Mouse (Mus musculus) intestine, embryonic 15.5 days (tissue): Measurements from ENCODE around the gene Arrdc2. TPM values are rescaled to one million over a fixed set of nuclear protein-coding genes. Genes with fewer than 3 reads are reported as not detected.
"Not testable (repeated sequence)": the region's sequence is repeated elsewhere in the genome, so short reads cannot be mapped to it uniquely, and the experiment has no call there.

Experiments
- ATAC-seq: fragments of 200-750 bp; cut with Nextera tagmentation; 2 replicates; pipeline ENCODE4 v1.8.0; 2017; ENCODE audit warnings: moderate TSS enrichment, moderate library complexity
- H3K27ac ChIP-seq: fragments of 300-500 bp; sonication (generic); 2 replicates; pipeline ENCODE4 v1.5.1; 2015; ENCODE audit warnings: mild to moderate bottlenecking, inconsistent platforms
- H3K27me3 ChIP-seq: fragments of 300-500 bp; sonication (generic); replicated peaks from 2 replicates; pipeline ENCODE4 v1.6.1; 2015; ENCODE audit warnings: inconsistent platforms
- H3K36me3 ChIP-seq: fragments of 300-500 bp; sonication (generic); 2 replicates; pipeline ENCODE4 v1.6.1; 2015; ENCODE audit warnings: inconsistent platforms
- H3K4me1 ChIP-seq: fragments of 300-500 bp; sonication (generic); replicated peaks from 2 replicates; pipeline ENCODE4 v1.6.1; 2015; ENCODE audit warnings: inconsistent platforms
- H3K4me2 ChIP-seq: fragments of 300-500 bp; sonication (generic); replicated peaks from 2 replicates; pipeline ENCODE4 v1.6.1; 2015; ENCODE audit warnings: mild to moderate bottlenecking, inconsistent platforms
- H3K4me3 ChIP-seq: fragments of 300-500 bp; sonication (generic); replicated peaks from 2 replicates; pipeline ENCODE4 v1.5.1; 2015; ENCODE audit warnings: inconsistent platforms
- H3K9ac ChIP-seq: fragments of 300-500 bp; sonication (generic); 2 replicates; pipeline ENCODE4 v1.6.1; 2015; ENCODE audit warnings: inconsistent platforms
- H3K9me3 ChIP-seq: fragments of 300-500 bp; sonication (generic); 2 replicates; pipeline ENCODE4 v1.6.1; 2016; ENCODE audit warnings: inconsistent platforms
- WGBS: fragments of 180-500 bp; shearing (Covaris S2); methylation state at CpG from one replicate; pipeline ENCODE4 v1.1.7; 2015; 5-methylcytosine and 5-hydroxymethylcytosine counted together
- polyA plus RNA-seq: library from polyadenylated mRNA; unstranded; fragments of >200 nt; fragmentation: Nextera tagmentation; extraction: Ambion mirVana; gene quantifications from 2 replicates; pipeline ENCODE4 v1.2.1, GENCODE M21; 2015

The Arrdc2 gene
- polyA plus RNA-seq, 1 experiment from 2014 or later, result 7.5 TPM

DNA sequence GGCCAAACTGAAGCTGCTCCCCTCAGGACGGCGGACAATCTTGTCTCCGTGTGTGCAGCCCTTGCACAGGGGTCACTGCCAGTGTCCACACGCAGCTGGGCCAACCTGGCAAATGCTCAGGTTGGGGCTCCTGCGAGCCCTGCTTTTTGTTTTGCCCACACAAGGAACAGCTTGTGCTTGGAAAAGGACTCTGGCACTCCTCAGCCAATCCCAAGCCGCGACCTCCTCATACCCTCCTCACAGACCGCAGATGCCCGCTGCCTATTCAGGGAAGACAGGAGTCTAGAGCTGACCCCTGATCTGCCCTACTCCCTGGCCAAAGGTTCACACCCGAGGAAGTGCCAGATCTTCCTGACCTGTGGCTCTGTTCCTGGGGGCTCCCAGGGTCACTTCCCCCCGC, 7.1 kb downstream of the Arrdc2 start:
- no peak for ATAC-seq
- Histone ChIP-seq H3K36me3 (peaks cover 2% of the 10 kb centered on the region), H3K27me3 (no peaks in the 10 kb centered on the region), H3K9ac (no peak overlapping the region), H3K9me3 (no peaks in the 10 kb centered on the region), H3K4me3 (no peak overlapping the region), H3K27ac (no peak overlapping the region), H3K4me1 (peaks cover 7% of the 10 kb centered on the region; the same call in 1 of the 2 replicates), H3K4me2 (no peak overlapping the region)
- WGBS, result 71% methylated on average over 11 of the region's 11 CpGs

DNA sequence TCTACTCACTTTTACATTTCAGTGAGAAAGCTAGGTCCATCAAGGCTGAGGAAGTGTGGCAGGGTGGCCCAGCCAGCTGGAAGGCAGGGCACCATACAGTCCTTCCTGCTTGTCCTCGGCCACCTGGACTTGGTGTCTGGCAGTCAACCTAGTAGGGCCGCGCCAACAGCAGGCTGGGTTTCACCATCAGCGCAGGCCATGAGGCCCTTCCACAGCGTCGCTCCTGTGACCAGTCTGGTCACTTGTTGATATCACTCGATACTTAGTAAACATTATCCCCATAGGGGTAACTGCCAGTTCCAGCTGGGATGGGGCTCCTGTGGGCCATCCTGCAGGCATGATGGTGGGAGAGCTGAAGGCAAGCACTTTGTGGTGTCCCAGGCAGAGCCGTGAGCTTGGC, 8.0 kb downstream of the Arrdc2 start:
- H3K27me3 ChIP-seq, result no peaks in the 10 kb centered on the region
- 81% methylated on average over 8 of the region's 8 CpGs for WGBS
- 0 out of 2 replicates have a peak, but pooled peaks cover 2% of the 10 kb centered on the region for H3K9me3 ChIP-seq
- peaks cover 7% of the 10 kb centered on the region; the same call in 1 of the 2 replicates for H3K4me1 ChIP-seq
- peaks cover 2% of the 10 kb centered on the region; the same call in 1 of the 2 replicates for H3K36me3 ChIP-seq
- H3K27ac ChIP-seq, result no peak overlapping the region
- H3K9ac ChIP-seq, result no peak overlapping the region
- no peak overlapping the region for H3K4me3 ChIP-seq
- H3K4me2 ChIP-seq, result no peak overlapping the region
- no peak for ATAC-seq

GRCm38 (mm10) chr8:70827796-70828195, 11.7 kb downstream of the Arrdc2 start:
- H3K36me3 ChIP-seq, result no peaks in the 10 kb centered on the region
- H3K9ac ChIP-seq, result no peak overlapping the region
- no peak for ATAC-seq
- H3K27me3 ChIP-seq, result no peaks in the 10 kb centered on the region
- no peak overlapping the region for H3K27ac ChIP-seq
- no peaks in the 10 kb centered on the region for H3K4me1 ChIP-seq
- H3K4me2 ChIP-seq, result no peak overlapping the region
- no peak overlapping the region for H3K4me3 ChIP-seq
- H3K9me3 ChIP-seq, result 0 out of 2 replicates have a peak, but pooled peaks cover 2% of the 10 kb centered on the region
- 80% methylated on average over 1 of the region's 1 CpGs for WGBS

- no peak overlapping the region for H3K4me2 ChIP-seq
- no peaks in the 10 kb centered on the region for H3K36me3 ChIP-seq
- no peak overlapping the region for H3K4me3 ChIP-seq
- no peaks in the 10 kb centered on the region for H3K27me3 ChIP-seq
- 0 out of 2 replicates have a peak, but pooled peaks cover under 1% of the 10 kb centered on the region for H3K4me1 ChIP-seq
- ATAC-seq, result no peak
- no peak overlapping the region for H3K9ac ChIP-seq
- no peak overlapping the region for H3K27ac ChIP-seq
- H3K9me3 ChIP-seq, result 0 out of 2 replicates have a peak, but pooled peaks cover 2% of the 10 kb centered on the region
- WGBS, result 95% methylated on average over 2 of the region's 2 CpGs
These were observed 12.5 kb downstream of the Arrdc2 start for GRCm38 (mm10) chr8:70827010-70827409.

- H3K36me3 ChIP-seq, result no peaks in the 10 kb centered on the region
- H3K4me3 ChIP-seq, result no peak overlapping the region
- no peak overlapping the region for H3K27ac ChIP-seq
- H3K4me1 ChIP-seq, result 0 out of 2 replicates have a peak, but pooled peaks cover 5% of the 10 kb centered on the region
- 82% methylated on average over 8 of the region's 8 CpGs for WGBS
- no peak overlapping the region for H3K9ac ChIP-seq
- ATAC-seq, result no peak
- no peaks in the 10 kb centered on the region for H3K27me3 ChIP-seq
- 0 out of 2 replicates have a peak, but pooled peaks cover 2% of the 10 kb centered on the region for H3K9me3 ChIP-seq
- H3K4me2 ChIP-seq, result no peak overlapping the region
These were observed 13.7 kb downstream of the Arrdc2 start for GRCm38 (mm10) chr8:70825816-70826215.

GRCm38 (mm10) chr8:70823802-70824201, 15.7 kb downstream of the Arrdc2 start:
- Histone ChIP-seq H3K9me3 (0 out of 2 replicates have a peak, but pooled peaks cover 2% of the 10 kb centered on the region), H3K27ac (no peak overlapping the region), H3K9ac (no peak overlapping the region), H3K4me2 (no peak overlapping the region), H3K36me3 (no peaks in the 10 kb centered on the region), H3K4me1 (peaks cover 9% of the 10 kb centered on the region; the same call in 1 of the 2 replicates), H3K27me3 (no peaks in the 10 kb centered on the region; the same call in 1 of the 2 replicates), H3K4me3 (no peak overlapping the region)
- ATAC-seq, result no peak
- WGBS, result 89% methylated on average over 7 of the region's 7 CpGs

DNA sequence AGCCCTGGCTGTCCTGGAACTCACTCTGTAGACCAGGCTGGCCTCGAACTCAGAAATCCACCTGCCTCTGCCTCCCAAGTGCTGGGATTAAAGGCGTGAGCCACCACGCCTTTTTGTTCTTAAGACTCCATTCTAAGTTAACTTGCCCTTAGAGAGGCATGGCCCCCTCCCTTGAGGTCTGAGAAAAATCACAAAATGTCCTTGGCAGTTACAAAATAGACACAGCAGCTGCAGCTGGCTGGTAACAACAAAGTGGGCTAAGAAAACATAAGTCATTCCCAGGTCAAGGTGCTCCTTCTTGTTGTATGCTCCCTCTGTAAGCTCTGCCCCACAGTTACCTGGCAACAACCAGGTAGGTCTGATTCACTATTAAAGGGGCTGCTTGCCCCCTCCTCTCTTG, 16.9 kb downstream of the Arrdc2 start:
- WGBS, result 84% methylated on average over 3 of the region's 3 CpGs
- H3K4me1 ChIP-seq, H3K4me3 ChIP-seq, ATAC-seq, H3K9me3 ChIP-seq, H3K27ac ChIP-seq, H3K36me3 ChIP-seq, H3K9ac ChIP-seq, H3K27me3 ChIP-seq, H3K4me2 ChIP-seq: not testable (repeated sequence)

DNA sequence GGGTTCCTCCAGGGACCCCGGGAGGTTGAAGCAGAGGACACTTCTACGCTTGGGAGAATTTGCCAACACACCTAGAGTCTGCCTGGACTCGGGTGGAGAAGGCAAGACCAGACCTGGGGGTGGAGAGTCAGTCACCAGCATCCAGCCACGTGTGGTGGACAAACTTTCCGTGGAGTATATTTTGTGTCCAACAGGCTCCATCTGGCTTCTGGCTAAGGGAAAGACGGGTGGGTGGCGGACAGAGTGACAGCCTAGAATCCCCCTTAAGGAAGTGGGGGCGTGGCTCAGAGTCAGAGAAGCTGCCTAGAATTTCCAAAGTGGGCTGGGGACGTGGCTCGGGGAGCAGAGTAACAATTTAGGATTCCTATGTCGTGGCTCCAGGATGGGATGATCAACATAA, 17.5 kb downstream of the Arrdc2 start:
- Histone ChIP-seq H3K9me3 (0 out of 2 replicates have a peak, but pooled peaks cover 1% of the 10 kb centered on the region), H3K4me3 (no peak overlapping the region), H3K36me3 (no peaks in the 10 kb centered on the region), H3K4me1 (peaks cover 11% of the 10 kb centered on the region), H3K4me2 (no peak overlapping the region), H3K27me3 (peaks cover 5% of the 10 kb centered on the region), H3K9ac (peak overlapping the region; percentile 20; the same call in 1 of the 2 replicates), H3K27ac (no peak overlapping the region)
- no peak for ATAC-seq
- 43% methylated on average over 11 of the region's 11 CpGs for WGBS

DNA sequence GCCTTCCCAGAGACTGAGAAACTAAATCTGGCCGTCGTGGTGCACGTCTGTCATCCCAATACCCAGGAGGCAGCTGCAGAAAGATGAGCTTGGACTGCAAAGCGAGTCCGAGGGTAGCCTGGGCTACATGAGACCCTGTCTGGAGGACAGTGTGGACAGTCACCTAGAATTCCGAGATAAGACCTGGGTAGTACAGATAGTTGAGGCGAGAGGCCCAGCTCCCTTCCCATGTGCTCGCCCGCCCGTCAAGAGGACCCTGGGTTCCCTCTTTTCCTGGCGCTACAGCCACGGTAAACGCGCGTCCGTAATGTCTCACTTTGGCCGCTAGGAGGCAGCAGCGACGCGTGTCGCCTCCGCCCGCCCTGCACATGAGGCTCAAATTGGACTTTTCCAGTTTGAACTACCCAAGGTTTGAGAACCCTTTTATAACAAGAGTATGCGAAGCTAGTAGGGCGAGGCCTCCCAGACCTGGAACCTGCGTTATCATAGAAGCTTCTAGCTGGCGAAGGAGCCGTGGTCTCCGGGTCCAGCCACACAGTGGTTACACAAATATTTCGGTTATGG, 18.0 kb downstream of the Arrdc2 start:
- Histone ChIP-seq H3K4me2 (no peak overlapping the region), H3K9me3 (no peaks in the 10 kb centered on the region), H3K9ac (peak overlapping the region; percentile 20; the same call in 1 of the 2 replicates), H3K36me3 (no peaks in the 10 kb centered on the region), H3K4me3 (no peak overlapping the region), H3K4me1 (peaks cover 15% of the 10 kb centered on the region), H3K27me3 (peaks cover 9% of the 10 kb centered on the region), H3K27ac (no peak overlapping the region)
- 0 out of 2 replicates have a peak, but pooled peaks have one; percentile 32 for ATAC-seq
- 15% methylated on average over 30 of the region's 30 CpGs for WGBS

GRCm38 (mm10) chr8:70820101-70820935, 19.2 kb downstream of the Arrdc2 start:
- Histone ChIP-seq H3K27me3 (peaks cover 13% of the 10 kb centered on the region), H3K9me3 (no peaks in the 10 kb centered on the region), H3K4me3 (0 out of 2 replicates have a peak overlapping the region, but pooled peaks have one; percentile 10), H3K27ac (no peak overlapping the region), H3K9ac (no peak overlapping the region), H3K4me1 (peaks cover 15% of the 10 kb centered on the region), H3K4me2 (peak overlapping the region; percentile 39), H3K36me3 (no peaks in the 10 kb centered on the region)
- 7% methylated on average over 31 of the region's 31 CpGs for WGBS
- peak; percentile 77 for ATAC-seq

- no peaks in the 10 kb centered on the region for H3K9me3 ChIP-seq
- 7% methylated on average over 27 of the region's 30 CpGs for WGBS
- H3K4me3 ChIP-seq, result peak overlapping the region; percentile 18; the same call in 1 of the 2 replicates
- ATAC-seq, result peak; percentile 76
- no peaks in the 10 kb centered on the region for H3K36me3 ChIP-seq
- H3K9ac ChIP-seq, result 0 out of 2 replicates have a peak overlapping the region, but pooled peaks have one; percentile 1
- H3K4me2 ChIP-seq, result peak overlapping the region; percentile 55
- no peak overlapping the region for H3K27ac ChIP-seq
- peaks cover 13% of the 10 kb centered on the region for H3K27me3 ChIP-seq
- H3K4me1 ChIP-seq, result peaks cover 11% of the 10 kb centered on the region
These were observed 22.8 kb downstream of the Arrdc2 start for GRCm38 (mm10) chr8:70816679-70817078.

DNA sequence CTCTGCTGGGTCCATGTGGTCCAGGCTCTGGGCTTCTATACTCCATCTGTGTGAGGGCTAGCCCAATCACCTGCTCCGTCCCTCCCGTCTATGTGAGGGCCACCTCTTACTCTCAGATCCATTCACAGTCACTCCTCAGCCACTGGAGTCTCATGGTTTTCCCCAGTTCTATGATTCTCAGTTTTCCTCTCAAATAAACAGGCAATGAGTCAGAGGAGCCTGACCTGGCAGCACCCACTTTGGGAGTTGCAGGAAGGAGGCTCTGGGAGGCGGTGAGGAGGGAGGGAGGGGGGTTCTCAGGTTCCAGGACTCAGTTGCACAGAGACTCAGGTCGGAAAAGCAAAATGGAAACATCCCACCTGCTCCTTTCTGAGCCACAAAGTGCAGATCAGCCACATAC, 26.6 kb downstream of the Arrdc2 start:
- ATAC-seq, result no peak
- Histone ChIP-seq H3K36me3 (no peaks in the 10 kb centered on the region), H3K4me3 (no peak overlapping the region), H3K9ac (no peak overlapping the region), H3K4me1 (peaks cover 6% of the 10 kb centered on the region), H3K9me3 (no peaks in the 10 kb centered on the region), H3K27ac (no peak overlapping the region), H3K4me2 (no peak overlapping the region), H3K27me3 (peaks cover 15% of the 10 kb centered on the region)
- WGBS, result 57% methylated on average over 4 of the region's 4 CpGs
